In genomic region chr14:81254343-81254838, GRCm38 (mm10) we compare ENCODE assay signal across 25 mouse cellular contexts.
"Had no signal": no experiment of that assay in that cellular context is flagged by ENCODE, and none has a peak within 500 bp of the region (broad histone marks: within the 10 kb centered on the region; RNA-seq: fewer than 3 reads in every experiment).

No protein-coding gene starts in this region.

- H3K4me2 ChIP-seq: intestine, embryonic 15.5 days; kidney, embryonic 15.5 days; limb, embryonic 12.5 days; limb, embryonic 15.5 days; liver, embryonic 11.5 days; lung, embryonic 14.5 days; neural tube, embryonic 13.5 days had no signal

- ATAC-seq: intestine, embryonic 15.5 days; liver, postnatal 0 days; lung, postnatal 0 days had no signal

- H3K27ac ChIP-seq: intestine, embryonic 15.5 days; kidney, embryonic 15.5 days; left cerebral cortex, adult 2 months; limb, embryonic 12.5 days; limb, embryonic 15.5 days; liver, embryonic 14.5 days; macrophage; neural tube, embryonic 13.5 days had no signal

- H3K9ac ChIP-seq: intestine, embryonic 15.5 days; kidney, embryonic 15.5 days; limb, embryonic 12.5 days; limb, embryonic 15.5 days; liver, embryonic 14.5 days; liver, postnatal 0 days; lung, embryonic 14.5 days; neural tube, embryonic 13.5 days had no signal

- H3K36me3 ChIP-seq: intestine, embryonic 15.5 days; kidney, embryonic 15.5 days; limb, embryonic 12.5 days; limb, embryonic 15.5 days; neural tube, embryonic 13.5 days had no signal

- DNase-seq: kidney, adult 11 months; kidney, adult 8-10 months; kidney, postnatal 10 days; kidney, postnatal 36 days; layer of hippocampus, postnatal 36 days; left cerebral cortex, postnatal 4 days; liver, postnatal 0 days; lung, embryonic 14.5 days; retina, postnatal 1 day; right cerebral cortex, postnatal 25 days; spleen, adult 18-20 months; thymus, adult 18-20 months; thymus, postnatal 14 days; thymus, postnatal 4 days had no signal

- H3K4me3 ChIP-seq: intestine, embryonic 15.5 days; kidney, embryonic 15.5 days; left cerebral cortex, adult 2 months; limb, embryonic 12.5 days; limb, embryonic 15.5 days; myocyte; neural tube, embryonic 13.5 days had no signal

- H3K27me3 ChIP-seq: intestine, embryonic 15.5 days; kidney, embryonic 15.5 days; limb, embryonic 12.5 days; limb, embryonic 15.5 days; neural tube, embryonic 13.5 days had no signal

- H3K9me3 ChIP-seq: intestine, embryonic 15.5 days; kidney, embryonic 15.5 days; limb, embryonic 12.5 days; limb, embryonic 15.5 days; neural tube, embryonic 13.5 days had no signal

- H3K4me1 ChIP-seq: intestine, embryonic 15.5 days; kidney, embryonic 15.5 days; limb, embryonic 12.5 days; limb, embryonic 15.5 days; neural tube, embryonic 13.5 days had no signal
